Mouse (Mus musculus) urinary bladder, postnatal 36 days (tissue): Measurements from ENCODE around the gene Hoxd12.

ENCODE experiments used
- DNase-seq, 2 experiments: peaks; one replicate each; pipeline ENCODE4 v3.0.0; 2022; ENCODE audit warnings: low spot score in 2 of 2, mixed read lengths in 1 of 2

Hoxd12 gene

GRCm38 (mm10) chr2:74674881-74675665 lies at the start of gene Hoxd12:
TSS of gene Hoxd12 (plus strand) at chr2:74675013.
- DNase-seq: no peak

- DNase-seq: no peak
These were observed 39.4 kb upstream of the Hoxd12 start for GRCm38 (mm10) chr2:74635412-74635811.

- no peak for DNase-seq
These were observed 32.4 kb upstream of the Hoxd12 start for GRCm38 (mm10) chr2:74642431-74642830.

GRCm38 (mm10) chr2:74645631-74646030 lies 29.2 kb upstream of the Hoxd12 start:
- DNase-seq: no peak

- no peak for DNase-seq
These were observed 27.5 kb upstream of the Hoxd12 start for GRCm38 (mm10) chr2:74647082-74647864.

- no peak for DNase-seq
These were observed 21.8 kb upstream of the Hoxd12 start for GRCm38 (mm10) chr2:74652996-74653340.

GRCm38 (mm10) chr2:74653781-74654535 lies 20.9 kb upstream of the Hoxd12 start:
- DNase-seq: no peak

- no peak for DNase-seq
These were observed 19.9 kb upstream of the Hoxd12 start for GRCm38 (mm10) chr2:74654743-74655419.

GRCm38 (mm10) chr2:74655420-74655781 lies 19.4 kb upstream of the Hoxd12 start:
- no peak for DNase-seq

- DNase-seq: no peak
These were observed 18.8 kb upstream of the Hoxd12 start for GRCm38 (mm10) chr2:74655821-74656631.

GRCm38 (mm10) chr2:74656632-74657021 lies 18.2 kb upstream of the Hoxd12 start:
- no peak for DNase-seq

- no peak for DNase-seq
These were observed 17.4 kb upstream of the Hoxd12 start for GRCm38 (mm10) chr2:74657251-74658023.

GRCm38 (mm10) chr2:74658024-74658666 lies 16.7 kb upstream of the Hoxd12 start:
- no peak for DNase-seq

GRCm38 (mm10) chr2:74658667-74659371 lies 16.0 kb upstream of the Hoxd12 start:
- no peak for DNase-seq

GRCm38 (mm10) chr2:74659507-74660005 lies 15.3 kb upstream of the Hoxd12 start, which contains the start of gene Evx2:
TSS of gene Evx2 (minus strand) at chr2:74659557.
- DNase-seq: no peak

GRCm38 (mm10) chr2:74660421-74661375 lies 14.1 kb upstream of the Hoxd12 start:
- no peak for DNase-seq

- DNase-seq: no peak
These were observed 13.1 kb upstream of the Hoxd12 start for GRCm38 (mm10) chr2:74661685-74662084.
